Comparison of ENCODE assay signal across 8 mouse cellular contexts in the genomic region with DNA sequence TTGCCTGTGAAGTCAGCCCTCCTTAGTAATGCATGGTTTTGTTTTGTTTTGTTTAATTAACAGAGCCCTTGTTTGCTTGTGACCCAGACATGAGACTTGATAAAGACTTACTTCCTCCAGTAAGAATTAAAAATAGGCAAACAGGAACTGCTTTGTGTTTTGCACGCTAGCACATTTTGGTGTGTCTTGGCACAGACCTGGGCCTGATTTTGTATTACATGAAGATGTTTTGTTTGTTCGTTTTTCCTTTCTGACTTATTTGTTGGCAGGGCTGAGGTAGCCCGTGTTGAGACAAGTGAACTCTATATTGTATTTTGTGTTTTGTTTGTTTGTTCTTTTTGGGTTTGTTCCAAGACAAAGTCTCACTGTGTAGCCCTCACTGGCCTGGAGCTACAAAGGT. TPM values are rescaled to one million over a fixed set of nuclear protein-coding genes. Genes with fewer than 3 reads are reported as not detected.
A peak's percentile ranks its signal among the peaks of the same experiment; 100 is the strongest.
DNase-seq lines count a peak whose midpoint lies in the region; ATAC-seq and TF ChIP-seq lines count a peak whose summit lies in the region.

No protein-coding gene starts in this region.

- peaks cover 6% of the 10 kb centered on the region for H3K4me1 ChIP-seq in thymus, adult 2 months (replicated peaks; ENCODE audit: control insufficient read depth, insufficient read depth, low read length)
- peaks cover 11% of the 10 kb centered on the region for H3K4me1 ChIP-seq in heart, embryonic 11.5 days (ENCODE audit: control insufficient read depth, insufficient read depth, low read length)
- H3K4me1 ChIP-seq in liver, embryonic 15.5 days (replicated peaks) = peaks cover 25% of the 10 kb centered on the region

- H3K9me3 ChIP-seq in heart, embryonic 11.5 days (replicated peaks; ENCODE audit: control insufficient read depth, low read length) = no peaks in the 10 kb centered on the region
- H3K9me3 ChIP-seq in liver, embryonic 15.5 days (replicated peaks) = no peaks in the 10 kb centered on the region

- ATAC-seq in heart, embryonic 11.5 days (replicated peaks; ENCODE audit: insufficient number of reproducible peaks, low FRiP score, low TSS enrichment) = no peak
- ATAC-seq in liver, embryonic 15.5 days (ENCODE audit: insufficient read depth) = no peak

- TF ChIP-seq POLR2A in thymus, adult 2 months (IDR thresholded peaks at IDR 0.05; ENCODE audit: control insufficient read depth, extremely low read depth, insufficient read depth, low read length, poor library complexity) = no peak

- no peak for DNase-seq in thymus, adult 2 months
- no peak for DNase-seq in thymus, postnatal 25 days
- peak; percentile 60 for DNase-seq in splenic B cell, adult 2 months (ENCODE audit: low read depth, low spot score)
- no peak for DNase-seq in urinary bladder, postnatal 36 days (ENCODE audit: low spot score in 2 of 2)
- DNase-seq in yolk sac, embryonic 10.5 days (ENCODE audit: low spot score) = no peak
- no peak for DNase-seq in thymus, postnatal 0 days (ENCODE audit: low spot score)

- H3K4me3 ChIP-seq in thymus, adult 2 months (ENCODE audit: control insufficient read depth, insufficient read depth, low read length) = peak overlapping the region; percentile 62; the same call in 1 of the 2 replicates
- H3K4me3 ChIP-seq in heart, embryonic 11.5 days (ENCODE audit: low read depth, low read length) = peak overlapping the region; percentile 86
- H3K4me3 ChIP-seq in liver, embryonic 15.5 days (replicated peaks) = peak overlapping the region; percentile 90

- no peak overlapping the region for H3K27ac ChIP-seq in thymus, adult 2 months (ENCODE audit: control insufficient read depth, insufficient read depth, low read length)
- H3K27ac ChIP-seq in heart, embryonic 11.5 days (ENCODE audit: low read depth, low read length) = no peak overlapping the region
- H3K27ac ChIP-seq in liver, embryonic 15.5 days (replicated peaks) = no peak overlapping the region; the same call in 1 of the 2 replicates

- TF ChIP-seq CTCF in thymus, adult 2 months (IDR thresholded peaks at IDR 0.05; ENCODE audit: borderline replicate concordance, control insufficient read depth, extremely low read depth, insufficient read depth, low read length, poor library complexity) = no peak

- 10% methylated on average over 3 of the region's 3 CpGs for WGBS in thymus, adult 2 months
- 32% methylated on average over 3 of the region's 3 CpGs for WGBS in heart, embryonic 11.5 days (ENCODE audit: insufficient replicate concordance)
- 23% methylated on average over 3 of the region's 3 CpGs for WGBS in liver, embryonic 15.5 days (ENCODE audit: insufficient replicate concordance)

- peak overlapping the region; percentile 81 for H3K9ac ChIP-seq in heart, embryonic 11.5 days (ENCODE audit: low read depth, low read length)
- H3K9ac ChIP-seq in liver, embryonic 15.5 days = peak overlapping the region; percentile 78

- H3K36me3 ChIP-seq in thymus, adult 2 months (ENCODE audit: control insufficient read depth, insufficient read depth, low read length) = no peaks in the 10 kb centered on the region
- H3K36me3 ChIP-seq in heart, embryonic 11.5 days (ENCODE audit: control insufficient read depth, insufficient read depth, low read length) = no peaks in the 10 kb centered on the region
- no peaks in the 10 kb centered on the region for H3K36me3 ChIP-seq in liver, embryonic 15.5 days (replicated peaks)
- H3K36me3 ChIP-seq in splenic B cell, adult 2 months (ENCODE audit: control insufficient read depth, insufficient read depth, low read length, poor library complexity, severe bottlenecking) = no peaks in the 10 kb centered on the region

- peak overlapping the region; percentile 75 for H3K4me2 ChIP-seq in heart, embryonic 11.5 days
- peak overlapping the region; percentile 74 for H3K4me2 ChIP-seq in liver, embryonic 15.5 days

- no peaks in the 10 kb centered on the region for H3K27me3 ChIP-seq in thymus, adult 2 months (ENCODE audit: control insufficient read depth, insufficient read depth, low read length)
- no peaks in the 10 kb centered on the region for H3K27me3 ChIP-seq in heart, embryonic 11.5 days (ENCODE audit: control insufficient read depth, insufficient read depth, low read length)
- H3K27me3 ChIP-seq in liver, embryonic 15.5 days = no peaks in the 10 kb centered on the region
- no peaks in the 10 kb centered on the region for H3K27me3 ChIP-seq in splenic B cell, adult 2 months (ENCODE audit: control insufficient read depth, insufficient read depth, low read length, poor library complexity, severe bottlenecking)

RNA-seq across cellular contexts. Expression of gene Sft2d1, which starts 0.8 kb away (rescaled TPM):
- polyA plus RNA-seq in thymus, adult 2 months (2012; rRNA removed) = 107 and 117 TPM in 2 replicates
- 66.9 and 71.5 TPM in 2 replicates for polyA plus RNA-seq in heart, embryonic 11.5 days (2014; fragmentation: Nextera tagmentation; extraction: Ambion mirVana)
- polyA plus RNA-seq in liver, embryonic 15.5 days (2015; fragmentation: Nextera tagmentation; extraction: Ambion mirVana) = 50.1 and 61.0 TPM in 2 replicates
- polyA plus RNA-seq in thymus, postnatal 0 days (2015; fragmentation: Nextera tagmentation; extraction: Ambion mirVana) = 130 and 131 TPM in 2 replicates

RNA-seq across cellular contexts. Expression of gene Prr18, which starts 25.5 kb away (rescaled TPM):
- polyA plus RNA-seq in thymus, adult 2 months (2012; rRNA removed) = 0.74 and 1.3 TPM in 2 replicates
- 0.39 TPM in 1 of 2 replicates, not detected in the other for polyA plus RNA-seq in heart, embryonic 11.5 days (2014; fragmentation: Nextera tagmentation; extraction: Ambion mirVana)
- 0.05 and 0.06 TPM in 2 replicates for polyA plus RNA-seq in liver, embryonic 15.5 days (2015; fragmentation: Nextera tagmentation; extraction: Ambion mirVana)
- polyA plus RNA-seq in thymus, postnatal 0 days (2015; fragmentation: Nextera tagmentation; extraction: Ambion mirVana) = 0.07 and 0.18 TPM in 2 replicates

RNA-seq across cellular contexts. Expression of gene Mpc1, which starts 29.0 kb away (rescaled TPM):
- 96.5 and 127 TPM in 2 replicates for polyA plus RNA-seq in thymus, adult 2 months (2012; rRNA removed)
- polyA plus RNA-seq in heart, embryonic 11.5 days (2014; fragmentation: Nextera tagmentation; extraction: Ambion mirVana) = 152 and 153 TPM in 2 replicates
- polyA plus RNA-seq in liver, embryonic 15.5 days (2015; fragmentation: Nextera tagmentation; extraction: Ambion mirVana) = 135 and 142 TPM in 2 replicates
- 280 and 284 TPM in 2 replicates for polyA plus RNA-seq in thymus, postnatal 0 days (2015; fragmentation: Nextera tagmentation; extraction: Ambion mirVana)

RNA-seq across cellular contexts. Expression of gene T2, which starts 44.0 kb away (rescaled TPM):
- 0.09 and 0.11 TPM in 2 replicates for polyA plus RNA-seq in thymus, adult 2 months (2012; rRNA removed)
- 0.73 and 0.79 TPM in 2 replicates for polyA plus RNA-seq in heart, embryonic 11.5 days (2014; fragmentation: Nextera tagmentation; extraction: Ambion mirVana)
- not detected in 2 replicates for polyA plus RNA-seq in liver, embryonic 15.5 days (2015; fragmentation: Nextera tagmentation; extraction: Ambion mirVana)
- polyA plus RNA-seq in thymus, postnatal 0 days (2015; fragmentation: Nextera tagmentation; extraction: Ambion mirVana) = 0.19 and 0.27 TPM in 2 replicates
